Mouse (Mus musculus) liver, embryonic 14.5 days (tissue): Measurements from ENCODE around the gene Adm. TPM values are rescaled to one million over a fixed set of nuclear protein-coding genes. Genes with fewer than 3 reads are reported as not detected.

Source experiments
- ATAC-seq: fragments of 200-750 bp; cut with Nextera tagmentation; 2 replicates; pipeline ENCODE4 v1.8.0; 2017; ENCODE audit warnings: moderate number of reproducible peaks, mild to moderate bottlenecking, moderate library complexity; ENCODE audit not compliant: insufficient read depth
- DNase-seq, 3 experiments: peaks; one replicate each; pipeline ENCODE4 v3.0.0-alpha.2; 2012 to 2013; ENCODE audit warnings: low read depth in 3 of 3, low spot score in 3 of 3
- H3K27ac ChIP-seq: fragments of 300-500 bp; sonication (generic); 2 replicates; pipeline ENCODE4 v1.5.1; 2014; ENCODE audit warnings: moderate library complexity, mild to moderate bottlenecking, control low read depth, inconsistent platforms
- H3K27me3 ChIP-seq: fragments of 300-500 bp; sonication (generic); 2 replicates; pipeline ENCODE4 v1.6.1; 2014; ENCODE audit warnings: mild to moderate bottlenecking, low read length, moderate library complexity; ENCODE audit not compliant: control insufficient read depth, insufficient read depth
- H3K36me3 ChIP-seq: fragments of 300-500 bp; sonication (generic); replicated peaks from 2 replicates; pipeline ENCODE4 v1.6.1; 2014; ENCODE audit warnings: low read depth; ENCODE audit not compliant: control insufficient read depth, insufficient read depth
- H3K4me1 ChIP-seq, 2 experiments: fragments of 200-500 bp in 1 of 2; fragments of 300-500 bp in 1 of 2; sonication (generic) in 1 of 2; replicated peaks; 2 replicates each; pipeline ENCODE4 v1.6.1; 2012 to 2014; ENCODE audit warnings: antibody characterized with exemption in 1 of 2, inconsistent platforms in 1 of 2, low read length in 1 of 2; ENCODE audit not compliant: control insufficient read depth in 2 of 2, insufficient read depth in 2 of 2
- H3K4me2 ChIP-seq: fragments of 300-500 bp; sonication (generic); 2 replicates; pipeline ENCODE4 v1.6.1; 2014; ENCODE audit warnings: low read depth, mild to moderate bottlenecking, control low read depth, moderate library complexity
- H3K4me3 ChIP-seq, 2 experiments: fragments of 200-500 bp in 1 of 2; fragments of 300-500 bp in 1 of 2; sonication (generic) in 1 of 2; 2 replicates each; pipeline ENCODE4 v1.5.1; 2012 to 2014; ENCODE audit warnings: low read depth in 2 of 2, low read length in 2 of 2, mild to moderate bottlenecking in 2 of 2, control low read depth in 1 of 2, inconsistent platforms in 1 of 2, moderate library complexity in 1 of 2; ENCODE audit not compliant: insufficient read depth in 1 of 2
- H3K9ac ChIP-seq: fragments of 300-500 bp; sonication (generic); replicated peaks from 2 replicates; pipeline ENCODE4 v1.6.1; 2014; ENCODE audit warnings: mild to moderate bottlenecking, control low read depth, moderate library complexity
- H3K9me3 ChIP-seq: fragments of 300-500 bp; sonication (generic); 2 replicates; pipeline ENCODE4 v1.6.1; 2016; ENCODE audit warnings: low read length, mixed read lengths; ENCODE audit not compliant: control insufficient read depth
- CTCF ChIP-seq: IDR thresholded peaks from 2 replicates; pipeline ENCODE4 v1.5.1; 2016; ENCODE audit warnings: antibody characterized with exemption, low read depth, control low read depth
- EP300 ChIP-seq: IDR thresholded peaks from 2 replicates; pipeline ENCODE4 v1.6.1; 2016; ENCODE audit warnings: antibody characterized with exemption, low read depth
- WGBS: fragments of 180-500 bp; shearing (Covaris S2); extraction: QIAGEN DNeasy Blood & Tissue Kit; methylation state at CpG from one replicate; pipeline ENCODE4 v1.1.7; 2014; ENCODE audit not compliant: insufficient replicate concordance; 5-methylcytosine and 5-hydroxymethylcytosine counted together
- polyA plus RNA-seq, 2 experiments: library from polyadenylated mRNA; depleted of rRNA in 1 of 2; stranded (reverse) in 1 of 2; unstranded in 1 of 2; fragments of >200 nt; fragmentation: Nextera tagmentation in 1 of 2; extraction: Ambion mirVana in 1 of 2; gene quantifications; 2 replicates each; pipeline versions ENCODE4 v1.2.1 to v1.2.3; 2012 to 2014

The Adm gene
- polyA plus RNA-seq, 2 experiments: 1.4 to 1.5 TPM

DNA sequence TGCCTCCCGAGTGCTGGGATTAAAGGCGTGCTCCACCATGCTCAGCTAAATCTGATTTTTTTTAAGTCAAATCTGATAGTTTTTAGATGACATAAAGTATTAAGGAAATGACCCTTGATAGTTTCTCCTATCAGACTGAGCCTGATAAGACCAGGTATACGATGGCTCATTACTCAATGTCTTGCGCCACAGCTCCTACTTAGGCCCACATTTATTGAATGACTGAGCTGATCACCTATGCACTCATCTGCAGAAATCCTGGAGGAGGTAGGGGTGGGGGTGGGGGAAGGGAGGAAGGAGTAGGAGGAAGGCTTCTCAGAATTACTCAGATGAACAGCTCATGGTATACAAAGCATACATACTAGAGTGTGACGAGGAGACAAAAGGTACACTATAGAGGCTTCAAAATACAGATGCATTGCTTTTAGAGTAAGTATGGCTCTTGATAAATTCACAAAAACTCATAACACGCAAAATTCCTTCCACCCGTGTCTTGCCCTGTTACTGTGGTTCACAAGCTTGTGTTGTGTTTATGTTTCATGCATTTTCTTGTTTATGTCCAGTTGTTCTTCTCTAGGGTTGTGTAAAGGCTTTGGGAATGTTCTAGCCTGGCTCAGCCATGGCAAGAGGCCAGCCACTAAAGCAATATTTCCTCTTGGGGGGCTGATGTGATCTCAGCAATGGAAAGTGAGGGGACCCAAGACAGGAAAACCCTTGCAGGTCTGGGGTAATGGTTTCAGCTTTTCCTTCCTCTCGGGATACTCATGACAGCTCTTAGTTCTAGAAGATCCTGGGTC is 19.3 kb downstream of the Adm start:
- H3K4me2 ChIP-seq: no peak overlapping the region
- 58% methylated on average over 8 of the region's 8 CpGs for WGBS
- DNase-seq: no peak
- H3K4me1 ChIP-seq: peaks cover 0 to 5% of the 10 kb centered on the region in 2 experiments; a peak in 1 of 4 replicates
- TF ChIP-seq CTCF: no peak
- TF ChIP-seq EP300: no peak
- no peak for ATAC-seq
- no peak overlapping the region for H3K9ac ChIP-seq
- no peak overlapping the region for H3K4me3 ChIP-seq
- no peak overlapping the region for H3K27ac ChIP-seq
- H3K36me3 ChIP-seq: no peaks in the 10 kb centered on the region
- no peaks in the 10 kb centered on the region; the same call in 1 of the 2 replicates for H3K9me3 ChIP-seq
- H3K27me3 ChIP-seq: no peaks in the 10 kb centered on the region

DNA sequence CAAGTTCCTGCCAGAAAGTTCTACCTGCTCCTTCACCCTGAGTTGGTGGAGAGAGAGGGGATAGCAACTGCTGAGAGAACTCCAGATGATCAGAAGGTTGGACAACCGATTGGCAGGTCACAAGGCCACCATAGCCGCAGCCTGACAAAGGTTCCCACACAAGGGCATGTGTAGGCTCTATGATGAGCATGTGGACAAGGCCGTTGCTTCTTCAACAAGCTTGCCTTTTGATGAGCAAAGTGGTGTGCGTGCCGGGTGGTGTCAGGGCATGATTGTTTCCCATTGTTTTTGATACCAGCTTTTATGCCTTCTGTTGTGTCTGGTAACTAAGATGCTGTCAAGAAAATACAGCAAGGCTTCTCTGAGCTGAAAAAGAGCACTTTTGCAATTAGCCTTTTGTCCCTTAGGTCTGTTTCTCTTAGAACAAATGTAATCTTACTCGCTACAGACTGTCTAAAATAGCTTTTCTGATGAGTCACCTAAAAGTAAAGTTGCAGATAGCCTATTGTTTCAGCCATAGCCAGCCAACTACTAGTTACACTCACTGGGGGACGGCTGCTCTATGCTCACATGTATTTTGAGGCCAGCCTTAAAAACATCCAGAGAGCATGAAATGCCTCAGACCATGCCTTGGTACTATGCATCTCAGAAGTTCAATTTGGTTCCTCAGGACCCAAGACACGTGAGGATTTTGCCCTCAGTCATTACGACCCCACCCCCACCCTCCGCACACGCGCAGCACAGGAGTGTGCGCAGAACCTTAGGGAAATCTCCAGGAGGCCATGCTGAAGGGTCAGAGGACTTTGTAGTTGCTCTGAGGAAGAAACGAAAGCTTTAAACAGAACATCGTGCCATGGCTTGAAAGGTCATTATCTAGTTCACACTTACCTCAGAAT is 20.3 kb downstream of the Adm start:
- Histone ChIP-seq H3K27ac (no peak overlapping the region), H3K4me2 (no peak overlapping the region), H3K36me3 (no peaks in the 10 kb centered on the region), H3K4me1 (peaks cover 0 to 5% of the 10 kb centered on the region in 2 experiments; a peak in 1 of 4 replicates), H3K27me3 (no peaks in the 10 kb centered on the region), H3K9ac (no peak overlapping the region), H3K9me3 (no peaks in the 10 kb centered on the region; the same call in 1 of the 2 replicates), H3K4me3 (no peak overlapping the region)
- DNase-seq (no peak), ATAC-seq (no peak)
- TF ChIP-seq EP300 (no peak), CTCF (no peak)
- 64% methylated on average over 15 of the region's 15 CpGs for WGBS

DNA sequence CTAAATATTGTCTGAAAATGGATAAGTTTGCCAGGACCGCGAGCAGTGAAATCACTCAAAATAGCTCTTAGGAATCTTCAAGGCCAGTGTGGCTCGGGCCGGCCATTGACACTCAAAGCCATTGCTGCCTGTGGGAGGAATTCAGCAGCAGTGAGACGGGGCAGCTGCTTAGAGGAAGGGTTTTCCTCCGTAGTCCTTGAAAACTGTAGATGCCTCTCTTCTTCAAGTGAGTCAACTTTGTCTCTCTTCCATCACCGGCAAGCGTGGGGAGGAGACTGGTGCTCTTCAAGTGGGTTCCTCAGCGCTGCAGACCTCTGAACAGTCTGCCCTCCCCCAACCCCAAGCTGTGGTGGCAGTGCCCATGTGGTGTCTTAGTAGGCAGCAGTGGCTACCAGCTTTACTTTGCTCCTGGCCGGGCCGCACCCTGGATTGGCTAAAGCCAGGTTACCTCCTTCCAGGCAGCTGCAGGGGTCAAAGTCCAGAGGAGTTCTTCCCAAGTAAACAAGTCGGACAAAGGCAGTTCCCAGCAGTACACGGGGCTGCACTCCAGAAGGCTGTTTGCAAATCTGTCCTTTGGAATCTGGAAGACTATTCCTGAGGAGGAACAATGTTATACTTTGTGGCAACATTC is 21.1 kb downstream of the Adm start:
- WGBS: 65% methylated on average over 13 of the region's 13 CpGs
- Histone ChIP-seq H3K27me3 (no peaks in the 10 kb centered on the region), H3K4me2 (no peak overlapping the region), H3K4me1 (peaks cover 0 to 5% of the 10 kb centered on the region in 2 experiments; a peak in 1 of 4 replicates), H3K27ac (no peak overlapping the region), H3K9ac (no peak overlapping the region), H3K9me3 (no peaks in the 10 kb centered on the region; the same call in 1 of the 2 replicates), H3K36me3 (no peaks in the 10 kb centered on the region), H3K4me3 (no peak overlapping the region)
- DNase-seq (no peak), ATAC-seq (no peak)
- TF ChIP-seq CTCF (no peak), EP300 (no peak)

DNA sequence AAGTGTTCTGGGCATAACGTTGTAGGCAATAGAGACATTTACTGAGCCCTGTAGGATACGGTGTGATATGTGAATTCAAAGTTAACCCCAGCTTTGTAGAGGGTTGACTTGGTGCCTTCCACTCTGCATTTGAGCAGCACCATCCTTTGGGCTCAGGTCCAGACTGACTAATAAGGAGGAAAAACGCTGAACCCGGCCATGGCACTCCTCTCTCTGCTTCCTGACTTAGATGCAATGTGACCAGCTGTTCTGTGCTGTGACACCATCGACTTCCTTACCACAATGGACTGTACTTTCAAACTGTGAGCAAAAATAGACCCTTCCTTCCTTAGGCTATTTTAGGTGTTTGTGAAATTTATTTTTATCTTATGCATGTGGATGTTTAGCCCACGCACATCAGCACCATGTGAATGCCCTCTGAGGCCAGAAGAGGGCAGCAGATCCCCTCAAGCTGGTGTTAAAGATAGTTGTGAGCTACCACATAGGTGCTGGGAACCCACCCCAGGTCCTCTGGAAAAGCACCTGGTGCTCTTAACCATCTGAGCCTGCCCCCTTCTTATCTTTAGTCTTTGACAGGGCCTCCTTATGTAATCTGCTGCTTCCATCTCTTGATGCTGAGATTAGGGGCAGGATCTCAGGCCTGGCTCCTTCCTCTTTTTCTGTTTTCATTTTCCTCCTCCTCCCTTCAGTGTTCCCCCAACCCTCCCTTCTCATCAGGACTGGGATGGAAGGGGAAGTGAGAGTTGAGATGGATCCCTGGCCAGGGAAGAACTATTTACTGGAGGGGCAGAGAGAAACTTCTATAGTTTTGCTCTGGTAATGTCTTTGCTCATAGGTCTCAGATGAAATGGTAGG is 21.9 kb downstream of the Adm start:
- H3K4me2 ChIP-seq: no peak overlapping the region
- no peak for DNase-seq
- 53% methylated on average over 6 of the region's 6 CpGs for WGBS
- H3K27me3 ChIP-seq: no peaks in the 10 kb centered on the region
- TF ChIP-seq EP300 (no peak), CTCF (peak; percentile 20; the same call in 1 of the 2 replicates)
- no peaks in the 10 kb centered on the region for H3K36me3 ChIP-seq
- no peak for ATAC-seq
- H3K4me1 ChIP-seq: peaks cover 0 to 5% of the 10 kb centered on the region in 2 experiments; a peak in 1 of 4 replicates
- no peaks in the 10 kb centered on the region; the same call in 1 of the 2 replicates for H3K9me3 ChIP-seq
- no peak overlapping the region for H3K9ac ChIP-seq
- H3K27ac ChIP-seq: no peak overlapping the region
- no peak overlapping the region for H3K4me3 ChIP-seq
